Mouse (Mus musculus): ENCODE measurements around the gene Rapgef4.
A peak's percentile ranks its signal among the peaks of the same experiment; 100 is the strongest.

Rapgef4 gene

DNA sequence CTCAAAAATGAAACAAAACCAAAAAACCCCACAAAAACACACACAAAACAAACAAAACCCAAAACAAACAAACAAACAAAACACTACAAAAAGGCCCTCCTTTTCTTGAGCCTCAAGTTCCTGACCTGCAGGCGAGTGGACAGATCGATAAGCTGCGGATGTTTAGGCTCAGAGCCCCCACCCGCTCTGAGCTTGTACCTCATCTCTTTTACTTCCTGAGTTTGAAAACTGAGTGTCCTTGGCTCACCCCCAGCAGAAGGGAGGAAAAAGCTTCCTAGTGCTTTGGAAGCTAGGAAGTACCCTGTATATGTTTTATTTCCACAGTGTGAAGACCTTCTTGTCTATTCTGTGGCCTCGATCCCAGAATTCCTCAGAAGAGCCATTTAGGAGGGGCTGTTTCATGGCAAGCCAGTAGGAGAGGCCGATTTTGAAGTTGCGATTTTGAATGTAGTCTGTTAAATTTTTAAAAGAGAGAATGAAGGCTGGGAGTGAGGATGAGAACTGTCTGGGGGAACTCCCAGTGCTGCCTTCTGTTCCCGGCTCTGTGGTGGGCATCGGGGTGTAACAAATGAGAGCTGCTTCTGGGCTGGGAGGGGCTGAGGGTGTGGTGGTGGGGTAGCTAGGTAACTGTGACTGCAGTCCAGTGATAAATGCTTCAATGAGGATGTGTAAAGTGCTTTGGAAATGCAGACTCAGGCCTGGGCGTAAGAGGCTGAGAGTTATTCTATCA lies 2.0 kb downstream of the Rapgef4 start:
- no peak for DNase-seq (ENCODE audit: low spot score in 2 of 2)

DNA sequence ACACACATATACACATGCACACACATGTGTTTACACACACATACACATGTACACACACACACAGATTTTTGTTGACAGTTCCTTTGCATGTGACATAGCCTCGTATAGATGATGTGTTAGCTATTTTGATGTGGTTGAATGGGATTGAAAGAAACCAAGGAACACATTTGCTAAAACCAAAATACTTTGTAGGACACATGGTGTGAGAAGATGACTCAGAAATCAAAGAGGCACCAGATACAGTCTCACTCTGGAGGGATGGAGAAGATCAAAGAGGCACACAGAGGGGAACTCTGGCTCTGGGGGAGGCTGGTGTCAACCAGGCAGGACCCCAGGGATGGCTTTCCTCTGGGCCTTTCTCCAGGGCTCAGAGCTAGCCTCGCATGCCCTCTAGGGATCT lies 4.7 kb downstream of the Rapgef4 start:
- no peak for DNase-seq (ENCODE audit: low spot score in 2 of 2)

- no peak for DNase-seq (ENCODE audit: low spot score in 2 of 2)
Observed at GRCm38 (mm10) chr2:71986276-71986848, 5.3 kb downstream of the Rapgef4 start.

DNA sequence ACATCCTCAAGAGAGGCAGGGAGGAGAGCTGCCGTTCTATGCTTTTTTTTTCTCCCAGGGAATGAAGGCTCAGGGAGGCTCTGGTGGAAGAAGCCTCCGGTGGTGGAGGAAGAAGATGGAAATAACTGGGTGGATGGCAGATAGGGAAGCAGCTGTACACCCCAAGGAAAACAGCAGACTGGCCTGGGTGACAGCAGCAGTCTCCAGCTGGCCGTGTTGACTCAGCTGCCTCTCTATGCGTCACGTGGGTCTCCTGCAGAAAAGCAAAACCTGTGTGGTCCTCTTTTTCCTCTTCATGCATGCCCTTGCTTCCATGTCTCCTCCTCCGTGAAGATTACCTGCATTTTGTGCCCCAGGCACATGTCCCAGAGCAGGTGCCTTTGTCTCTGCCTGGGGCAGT lies 7.5 kb downstream of the Rapgef4 start:
- no peak for DNase-seq (ENCODE audit: low spot score in 2 of 2)

GRCm38 (mm10) chr2:71992129-71992528 lies 11.1 kb downstream of the Rapgef4 start:
- no peak for DNase-seq (ENCODE audit: low spot score in 2 of 2)

DNA sequence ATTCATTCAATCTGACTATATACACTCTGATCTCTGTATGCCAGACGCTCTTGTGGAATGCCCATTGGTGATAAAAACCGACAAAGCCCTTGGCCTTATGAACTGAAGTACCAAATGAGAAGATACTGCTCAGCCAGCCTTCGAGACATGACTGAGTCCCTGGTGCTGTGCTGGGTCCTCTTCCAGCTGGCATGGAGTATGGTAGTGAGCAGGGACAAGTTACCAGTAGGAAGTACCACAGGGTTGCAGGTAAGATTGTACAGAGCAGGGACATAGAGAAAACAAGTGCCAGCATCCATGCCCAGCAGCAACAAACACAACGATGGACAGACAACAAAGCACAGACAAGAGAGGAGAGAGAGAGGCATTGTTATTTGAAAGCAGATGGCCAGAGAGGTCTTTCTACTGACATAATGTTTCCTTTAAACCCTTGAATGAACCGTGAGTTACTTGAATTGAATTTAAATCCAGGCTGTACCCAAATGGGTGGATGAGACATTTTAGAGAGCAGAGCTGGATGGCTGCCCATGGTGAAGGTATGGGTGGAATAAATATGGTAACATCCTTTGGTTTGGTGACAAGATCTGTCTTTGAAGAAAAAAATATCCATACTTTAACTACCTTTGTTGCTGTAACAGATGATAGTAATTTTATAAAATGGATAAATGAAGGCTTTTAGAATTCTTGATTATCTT lies 12.8 kb downstream of the Rapgef4 start:
- no peak for DNase-seq (ENCODE audit: low spot score in 2 of 2)

GRCm38 (mm10) chr2:71998531-71998930 lies 17.5 kb downstream of the Rapgef4 start:
- no peak for DNase-seq (ENCODE audit: low spot score in 2 of 2)

- DNase-seq (ENCODE audit: low spot score in 2 of 2), result no peak
Observed at GRCm38 (mm10) chr2:72000102-72000501, 19.1 kb downstream of the Rapgef4 start.

DNA sequence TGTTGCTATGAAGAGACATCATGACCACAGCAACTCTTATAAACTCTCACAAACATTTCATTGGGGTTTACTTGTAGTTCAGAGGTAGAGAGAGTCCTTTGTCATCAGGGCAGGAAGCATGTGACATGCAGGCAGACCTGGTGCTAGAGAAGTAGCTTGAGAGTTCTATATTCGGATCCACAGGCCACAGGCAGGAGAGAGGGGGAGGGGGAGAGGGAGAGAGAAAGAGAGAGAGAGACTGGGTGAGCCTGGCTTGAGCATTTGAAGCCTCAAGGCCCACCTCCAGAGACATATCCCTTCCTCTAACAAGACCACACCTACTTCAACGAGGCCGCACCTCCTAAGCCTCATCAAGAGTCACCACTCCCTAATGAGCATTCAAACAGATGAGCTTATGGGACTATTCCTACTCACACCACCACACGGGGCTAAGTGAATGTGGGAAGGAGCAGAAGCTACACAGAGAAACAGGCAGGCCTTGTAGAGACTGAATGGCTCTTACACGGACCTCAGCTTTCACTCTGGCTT lies 21.9 kb downstream of the Rapgef4 start:
- no peak for DNase-seq (ENCODE audit: low spot score in 2 of 2)

- DNase-seq (ENCODE audit: low spot score in 2 of 2), result no peak
Observed at GRCm38 (mm10) chr2:72003756-72004525, 22.9 kb downstream of the Rapgef4 start.

GRCm38 (mm10) chr2:72005051-72005450 lies 24.0 kb downstream of the Rapgef4 start:
- no peak for DNase-seq (ENCODE audit: low spot score in 2 of 2)

DNA sequence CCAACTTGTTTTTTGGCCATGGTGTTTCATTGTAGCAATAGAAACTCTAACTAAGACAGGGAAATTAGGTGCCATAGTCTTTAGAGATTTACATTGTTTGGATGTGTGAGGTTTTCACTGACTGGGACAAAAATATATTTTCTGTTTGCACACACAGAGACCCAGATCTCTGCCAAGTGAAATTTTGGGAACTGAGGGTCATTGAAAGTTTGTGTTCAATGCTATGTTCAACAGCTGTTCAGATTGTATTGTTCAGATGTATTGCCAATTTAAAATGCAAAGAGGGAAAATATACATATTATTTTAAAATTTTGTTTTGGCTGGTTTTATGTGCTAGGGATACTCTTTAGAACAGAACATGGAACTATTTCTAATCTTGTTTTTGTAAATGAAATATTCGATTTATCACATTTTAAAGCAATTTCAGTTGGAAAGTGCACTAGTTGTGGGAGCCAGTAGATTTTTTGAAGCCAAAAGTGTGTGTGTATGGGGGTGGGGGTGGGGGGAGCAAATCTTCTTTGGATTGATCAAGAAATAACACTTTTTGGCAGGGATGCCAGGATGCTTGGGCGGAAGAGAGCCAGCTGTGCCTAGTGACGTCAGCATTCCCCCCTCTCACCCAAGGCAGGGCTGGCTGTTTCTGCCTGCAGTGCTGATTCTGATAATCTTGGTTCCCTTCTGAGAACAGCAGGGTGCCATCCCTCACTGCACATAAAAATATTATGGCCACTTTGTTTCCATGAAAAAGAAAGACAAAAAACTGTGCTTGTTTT lies 28.6 kb downstream of the Rapgef4 start:
- DNase-seq (ENCODE audit: low spot score in 2 of 2), result peak in 1 of 2 experiments; percentile 33

DNA sequence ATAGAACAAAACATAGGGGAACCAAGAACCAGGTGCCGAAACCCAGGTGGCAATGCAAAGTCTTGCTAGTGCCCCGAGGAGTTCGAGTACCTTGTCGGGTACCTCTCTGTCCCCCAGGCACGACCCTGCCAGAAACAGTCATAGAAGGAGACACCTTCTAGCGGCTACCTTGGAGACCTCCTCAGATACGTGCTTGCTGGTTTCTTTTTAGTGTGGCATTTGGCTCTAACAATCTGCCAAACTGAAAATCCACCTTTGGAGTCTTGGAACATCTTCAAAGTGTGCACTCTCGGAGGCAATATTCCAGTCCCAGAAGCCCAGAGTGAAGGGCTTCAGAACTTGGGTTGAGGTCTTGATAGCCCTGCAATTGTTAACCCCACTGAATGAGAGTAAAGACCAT lies 34.3 kb downstream of the Rapgef4 start:
- DNase-seq (ENCODE audit: low spot score in 2 of 2), result no peak

DNA sequence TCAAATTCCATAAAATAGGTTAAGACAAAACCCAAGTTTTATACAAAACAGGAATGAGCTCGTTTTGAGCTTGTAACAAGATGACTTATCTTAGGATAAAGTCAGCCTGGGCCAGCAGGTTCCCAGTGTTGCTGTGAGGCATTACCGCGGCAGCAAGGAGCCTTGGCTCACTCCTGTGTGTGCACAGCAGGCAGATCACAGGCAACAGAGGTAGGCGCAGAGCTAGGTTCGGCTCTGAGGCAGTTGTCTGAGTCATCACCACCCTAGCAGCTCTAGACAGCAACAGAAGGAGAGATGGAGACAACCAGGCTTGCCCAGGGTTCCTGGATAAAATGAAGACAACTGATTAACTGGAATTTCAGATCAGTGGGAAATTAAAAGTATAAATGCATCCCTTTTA lies 35.0 kb downstream of the Rapgef4 start:
- DNase-seq (ENCODE audit: low spot score in 2 of 2), result peak; percentile 12 to 20

DNA sequence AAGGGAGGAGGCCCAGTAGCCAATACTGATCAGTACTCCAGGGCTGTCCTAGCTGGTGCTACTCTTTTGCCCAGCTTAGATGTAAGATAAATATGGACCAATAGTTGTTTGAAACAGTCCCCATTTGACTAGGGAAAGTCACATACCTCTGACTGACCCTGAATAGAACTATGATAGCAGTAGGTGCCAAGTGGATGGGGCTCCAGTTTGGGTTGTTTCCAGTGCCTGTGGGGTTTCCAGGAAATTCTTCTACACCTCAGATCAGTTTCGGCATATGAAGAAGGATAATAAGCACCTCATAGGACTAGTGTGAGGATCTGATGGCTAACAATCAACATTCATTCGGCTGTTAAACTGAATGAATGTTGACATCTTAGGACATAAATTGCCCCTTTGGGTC lies 36.1 kb downstream of the Rapgef4 start:
- DNase-seq (ENCODE audit: low spot score in 2 of 2), result no peak

- no peak for DNase-seq (ENCODE audit: low spot score in 2 of 2)
Observed at GRCm38 (mm10) chr2:72018736-72019135, 37.7 kb downstream of the Rapgef4 start.

DNA sequence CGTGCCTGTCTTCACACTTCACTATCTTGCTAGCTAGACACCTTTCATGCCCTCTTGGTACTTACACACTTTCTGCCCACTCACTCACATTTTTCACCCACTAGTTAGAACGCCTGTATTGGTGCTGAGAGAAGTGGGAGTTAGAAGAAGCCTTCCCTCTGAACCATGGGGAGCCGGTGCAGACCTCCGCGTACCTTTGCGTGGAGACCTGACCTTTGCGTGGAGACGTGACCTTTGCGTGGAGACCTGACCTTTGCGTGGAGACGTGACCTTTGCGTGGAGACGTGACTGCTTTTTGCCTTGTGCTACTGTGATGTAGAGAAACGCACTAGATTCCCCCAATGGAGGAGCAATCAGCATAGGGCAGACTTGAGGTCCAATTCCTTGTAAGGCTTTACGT lies 39.7 kb downstream of the Rapgef4 start:
- DNase-seq (ENCODE audit: low spot score in 2 of 2), result no peak

DNA sequence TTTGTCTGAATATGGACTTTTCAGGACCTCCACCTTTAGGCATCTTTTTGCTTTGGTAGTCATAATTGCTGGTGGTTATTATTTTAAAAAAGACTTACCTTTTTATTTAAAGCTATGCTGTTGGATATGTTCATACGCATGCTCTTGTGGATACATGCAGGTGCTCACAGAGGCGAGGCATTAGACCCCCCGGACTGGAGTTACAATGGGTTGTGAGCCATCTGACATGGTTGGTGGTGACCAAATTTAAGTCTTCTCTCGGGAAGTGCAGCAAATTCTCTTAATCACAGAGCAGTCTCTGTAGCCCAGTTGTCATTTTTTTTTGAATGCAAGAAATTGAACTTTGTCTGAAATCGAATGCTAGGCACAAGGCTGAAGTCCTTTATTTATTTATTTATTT lies 40.4 kb downstream of the Rapgef4 start:
- no peak for DNase-seq (ENCODE audit: low spot score in 2 of 2)

DNA sequence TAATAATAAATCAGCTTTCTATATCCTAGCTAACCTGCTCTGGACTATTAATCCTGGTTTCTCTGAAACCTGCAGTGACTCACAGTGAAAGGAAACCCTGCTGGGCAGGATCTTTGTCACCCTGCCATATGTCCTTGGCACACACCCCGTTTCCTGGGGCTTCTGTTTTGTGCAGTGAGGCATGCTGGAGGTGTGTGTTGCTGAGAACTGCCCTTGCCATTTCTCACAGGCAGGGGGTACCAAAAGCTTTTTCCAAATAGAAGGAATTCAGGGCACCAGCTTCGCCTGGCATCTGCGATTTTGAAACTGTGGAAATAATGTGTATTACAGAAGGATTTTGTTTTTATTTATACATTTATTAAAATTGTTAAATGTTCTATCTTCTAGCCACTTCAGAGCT lies 40.8 kb downstream of the Rapgef4 start:
- peak in 1 of 2 experiments; percentile 42 for DNase-seq (ENCODE audit: low spot score in 2 of 2)

DNA sequence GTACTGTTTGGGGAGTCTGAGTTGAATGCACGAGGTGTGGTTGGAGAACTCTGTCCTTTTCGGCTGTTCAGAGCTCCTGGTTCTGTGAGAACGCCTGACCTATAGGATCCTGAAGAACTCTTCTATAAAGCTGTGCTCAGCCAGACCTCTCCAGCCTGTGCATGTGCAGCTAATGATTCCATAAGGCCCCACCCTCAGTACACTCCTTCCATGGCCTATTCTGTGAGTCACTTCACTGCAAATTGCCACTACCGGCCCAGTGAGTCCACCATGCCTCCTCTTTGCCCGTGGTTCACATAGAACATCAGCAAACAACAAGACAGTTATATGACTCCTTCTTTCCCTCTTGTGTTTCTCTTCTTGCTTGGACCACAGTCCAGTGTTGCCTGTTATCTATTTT lies 42.8 kb downstream of the Rapgef4 start:
- DNase-seq (ENCODE audit: low spot score in 2 of 2), result no peak

DNA sequence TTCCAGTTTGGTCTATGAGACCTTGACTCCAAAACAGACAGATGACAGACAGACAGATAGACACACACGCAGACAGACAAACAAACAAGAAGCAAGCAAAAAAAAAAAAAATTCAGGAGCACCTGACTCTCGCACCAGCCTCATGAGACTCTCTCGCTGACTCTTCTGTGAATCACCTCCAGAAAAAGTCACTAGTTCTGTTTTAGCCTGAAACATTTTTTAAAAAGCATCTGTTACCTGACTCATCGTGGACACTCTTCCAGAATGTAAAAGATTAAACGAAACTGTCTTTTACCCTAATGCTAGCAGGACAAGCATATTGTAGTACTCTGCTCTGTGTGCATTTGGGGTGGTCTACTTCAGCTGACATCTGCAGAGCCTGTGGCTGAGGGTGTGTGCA lies 44.6 kb downstream of the Rapgef4 start:
- no peak for DNase-seq (ENCODE audit: low spot score in 2 of 2)

All from urinary bladder, postnatal 36 days (tissue).